Mouse (Mus musculus): ENCODE measurements at regions not wholly inside any gene's neighbourhood (a gene's known extent, or its start where the extent isn't known, plus 50 kb on each side); places are given as distances from the start of the nearest gene placed in this dataset.

GRCm38 (mm10) chr6:41112861-41113610, 77.7 kb upstream of the 2210010C04Rik start:
- TF ChIP-seq POLR2A (IDR thresholded peaks at IDR 0.05; ENCODE audit: extremely low read depth, insufficient read depth, low read length) (no peak), CTCF (IDR thresholded peaks at IDR 0.05; ENCODE audit: extremely low read depth, insufficient read depth, low read length) (peak; percentile 87)
- H3K27ac ChIP-seq (ENCODE audit: insufficient read depth, low read length) = no peak overlapping the region
- no peaks in the 10 kb centered on the region for H3K4me1 ChIP-seq (ENCODE audit: control insufficient read depth, insufficient read depth, low read length)
- H3K4me3 ChIP-seq (ENCODE audit: insufficient read depth, low read length) = no peak overlapping the region

GRCm38 (mm10) chr6:41111829-41112228, 76.5 kb upstream of the 2210010C04Rik start:
- Histone ChIP-seq H3K4me1 (ENCODE audit: control insufficient read depth, insufficient read depth, low read length) (no peaks in the 10 kb centered on the region), H3K27ac (ENCODE audit: insufficient read depth, low read length) (no peak overlapping the region), H3K4me3 (ENCODE audit: insufficient read depth, low read length) (no peak overlapping the region)
- no peak for TF ChIP-seq CTCF (IDR thresholded peaks at IDR 0.05; ENCODE audit: extremely low read depth, insufficient read depth, low read length)

- no peak for TF ChIP-seq POLR2A (IDR thresholded peaks at IDR 0.05; ENCODE audit: extremely low read depth, insufficient read depth, low read length)
- TF ChIP-seq CTCF (IDR thresholded peaks at IDR 0.05; ENCODE audit: extremely low read depth, insufficient read depth, low read length) = peak; percentile 26; the same call in 1 of the 2 replicates
- H3K27ac ChIP-seq (ENCODE audit: insufficient read depth, low read length) = no peak overlapping the region
- H3K4me3 ChIP-seq (ENCODE audit: insufficient read depth, low read length) = no peak overlapping the region
- H3K4me1 ChIP-seq (ENCODE audit: control insufficient read depth, insufficient read depth, low read length) = no peaks in the 10 kb centered on the region
These were observed 73.6 kb upstream of the 2210010C04Rik start for GRCm38 (mm10) chr6:41108897-41109296.

- TF ChIP-seq CTCF (IDR thresholded peaks at IDR 0.05; ENCODE audit: extremely low read depth, insufficient read depth, low read length) (no peak), POLR2A (IDR thresholded peaks at IDR 0.05; ENCODE audit: extremely low read depth, insufficient read depth, low read length) (no peak)
- H3K4me1 ChIP-seq (ENCODE audit: control insufficient read depth, insufficient read depth, low read length) = peaks cover 1% of the 10 kb centered on the region; the same call in 1 of the 2 replicates
- no peak overlapping the region; the same call in 1 of the 2 replicates for H3K27ac ChIP-seq (ENCODE audit: insufficient read depth, low read length)
- H3K4me3 ChIP-seq (ENCODE audit: insufficient read depth, low read length) = no peak overlapping the region
These were observed 68.5 kb upstream of the 2210010C04Rik start for GRCm38 (mm10) chr6:41103689-41104400.

- Histone ChIP-seq H3K4me3 (ENCODE audit: insufficient read depth, low read length) (no peak overlapping the region), H3K27ac (ENCODE audit: insufficient read depth, low read length) (no peak overlapping the region), H3K4me1 (ENCODE audit: control insufficient read depth, insufficient read depth, low read length) (peaks cover 1% of the 10 kb centered on the region; the same call in 1 of the 2 replicates)
- no peak for TF ChIP-seq POLR2A (IDR thresholded peaks at IDR 0.05; ENCODE audit: extremely low read depth, insufficient read depth, low read length)
- no peak for TF ChIP-seq CTCF (IDR thresholded peaks at IDR 0.05; ENCODE audit: extremely low read depth, insufficient read depth, low read length)
These were observed 66.7 kb upstream of the 2210010C04Rik start for GRCm38 (mm10) chr6:41101997-41102396.

GRCm38 (mm10) chr6:41100258-41100657, 64.9 kb upstream of the 2210010C04Rik start:
- no peak overlapping the region for H3K27ac ChIP-seq (ENCODE audit: insufficient read depth, low read length)
- no peak overlapping the region for H3K4me3 ChIP-seq (ENCODE audit: insufficient read depth, low read length)
- TF ChIP-seq CTCF (IDR thresholded peaks at IDR 0.05; ENCODE audit: extremely low read depth, insufficient read depth, low read length) (no peak), POLR2A (IDR thresholded peaks at IDR 0.05; ENCODE audit: extremely low read depth, insufficient read depth, low read length) (no peak)
- peaks cover 1% of the 10 kb centered on the region; the same call in 1 of the 2 replicates for H3K4me1 ChIP-seq (ENCODE audit: control insufficient read depth, insufficient read depth, low read length)

GRCm38 (mm10) chr6:41091177-41091829, 56.0 kb upstream of the 2210010C04Rik start:
- no peak overlapping the region for H3K4me3 ChIP-seq (ENCODE audit: insufficient read depth, low read length)
- peak overlapping the region; percentile 33; the same call in 1 of the 2 replicates for H3K27ac ChIP-seq (ENCODE audit: insufficient read depth, low read length)
- TF ChIP-seq POLR2A (IDR thresholded peaks at IDR 0.05; ENCODE audit: extremely low read depth, insufficient read depth, low read length) = no peak
- peak; percentile 60 for TF ChIP-seq CTCF (IDR thresholded peaks at IDR 0.05; ENCODE audit: extremely low read depth, insufficient read depth, low read length)
- H3K4me1 ChIP-seq (ENCODE audit: control insufficient read depth, insufficient read depth, low read length) = no peaks in the 10 kb centered on the region

Measured in cortical plate, adult 2 months (tissue).